Comparison of ENCODE assay signal across 8 mouse cellular contexts in the genomic region with DNA sequence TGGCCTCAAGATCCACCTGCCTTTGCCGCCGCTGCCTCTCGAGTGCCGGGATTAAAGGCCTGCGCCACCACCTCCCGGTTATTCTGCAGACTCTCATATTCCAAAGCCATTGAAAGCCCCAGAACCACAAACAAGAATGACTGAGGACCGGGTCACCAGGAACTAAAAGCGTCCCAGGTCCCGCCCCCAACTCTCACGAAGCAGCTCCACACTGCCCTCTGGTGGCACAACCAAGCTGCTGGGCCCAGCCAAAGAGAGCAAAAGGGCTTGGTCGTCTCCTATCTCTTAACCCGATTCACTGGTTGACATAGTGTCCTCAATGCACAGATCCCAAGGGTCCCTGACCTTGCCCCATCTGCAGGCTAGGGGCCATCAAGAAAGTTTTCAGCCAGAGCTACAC. TPM values are rescaled to one million over a fixed set of nuclear protein-coding genes. Genes with fewer than 3 reads are reported as not detected.
DNase-seq lines count a peak whose midpoint lies in the region; ATAC-seq and TF ChIP-seq lines count a peak whose summit lies in the region.

No protein-coding gene starts in this region.

- H3K36me3 ChIP-seq in embryonic facial prominence, embryonic 15.5 days, result no peaks in the 10 kb centered on the region
- H3K36me3 ChIP-seq in heart, embryonic 12.5 days, result no peaks in the 10 kb centered on the region
- H3K36me3 ChIP-seq in kidney, embryonic 15.5 days, result no peaks in the 10 kb centered on the region
- H3K36me3 ChIP-seq in midbrain, postnatal 0 days (ENCODE audit: insufficient read depth, low read length), result no peaks in the 10 kb centered on the region
- no peaks in the 10 kb centered on the region for H3K36me3 ChIP-seq in spleen, adult 2 months (ENCODE audit: control insufficient read depth, insufficient read depth, low read length)

- H3K27ac ChIP-seq in bone marrow macrophage, adult 2 months (ENCODE audit: insufficient read depth, low read depth, low read length), result peak overlapping the region; percentile 25; the same call in 1 of the 2 replicates
- H3K27ac ChIP-seq in embryonic facial prominence, embryonic 15.5 days (replicated peaks), result no peak overlapping the region; the same call in 1 of the 2 replicates
- no peak overlapping the region for H3K27ac ChIP-seq in heart, embryonic 12.5 days (ENCODE audit: poor library complexity, severe bottlenecking)
- peak overlapping the region; percentile 4; the same call in 1 of the 2 replicates for H3K27ac ChIP-seq in kidney, embryonic 15.5 days
- no peak overlapping the region for H3K27ac ChIP-seq in midbrain, postnatal 0 days (ENCODE audit: low read depth, low read length)
- no peak overlapping the region; the same call in 1 of the 2 replicates for H3K27ac ChIP-seq in spleen, adult 2 months (ENCODE audit: insufficient read depth, low read length)

- H3K9me3 ChIP-seq in embryonic facial prominence, embryonic 15.5 days (replicated peaks), result no peaks in the 10 kb centered on the region
- H3K9me3 ChIP-seq in heart, embryonic 12.5 days (replicated peaks), result no peaks in the 10 kb centered on the region
- no peaks in the 10 kb centered on the region for H3K9me3 ChIP-seq in kidney, embryonic 15.5 days (replicated peaks)
- H3K9me3 ChIP-seq in midbrain, postnatal 0 days (ENCODE audit: low read length), result no peaks in the 10 kb centered on the region

- TF ChIP-seq POLR2A in bone marrow macrophage, adult 2 months (IDR thresholded peaks at IDR 0.05; ENCODE audit: borderline replicate concordance, low read depth, low read length), result no peak
- TF ChIP-seq POLR2A in spleen, adult 2 months (IDR thresholded peaks at IDR 0.05; ENCODE audit: low read depth, low read length), result no peak

- peak overlapping the region; percentile 54 for H3K4me2 ChIP-seq in embryonic facial prominence, embryonic 15.5 days (replicated peaks)
- H3K4me2 ChIP-seq in heart, embryonic 12.5 days, result peak overlapping the region; percentile 71
- peak overlapping the region; percentile 64 for H3K4me2 ChIP-seq in kidney, embryonic 15.5 days
- H3K4me2 ChIP-seq in midbrain, postnatal 0 days (ENCODE audit: low read depth, low read length, poor library complexity, severe bottlenecking), result peak overlapping the region; percentile 43

- 2% methylated on average over 12 of the region's 12 CpGs for WGBS in embryonic facial prominence, embryonic 15.5 days
- under 1% methylated on average over 12 of the region's 12 CpGs for WGBS in heart, embryonic 12.5 days
- WGBS in kidney, embryonic 15.5 days, result 1% methylated on average over 12 of the region's 12 CpGs
- 2% methylated on average over 12 of the region's 12 CpGs for WGBS in midbrain, postnatal 0 days
- WGBS in spleen, adult 2 months, result 1% methylated on average over 12 of the region's 12 CpGs

- peaks cover 47% of the 10 kb centered on the region for H3K27me3 ChIP-seq in embryonic facial prominence, embryonic 15.5 days
- peaks cover 51% of the 10 kb centered on the region for H3K27me3 ChIP-seq in heart, embryonic 12.5 days (replicated peaks)
- H3K27me3 ChIP-seq in kidney, embryonic 15.5 days, result peaks cover 52% of the 10 kb centered on the region
- H3K27me3 ChIP-seq in midbrain, postnatal 0 days (ENCODE audit: insufficient read depth, low read length), result peaks cover 25% of the 10 kb centered on the region
- peaks cover 17% of the 10 kb centered on the region for H3K27me3 ChIP-seq in spleen, adult 2 months (ENCODE audit: control insufficient read depth, insufficient read depth, low read length)

- H3K4me1 ChIP-seq in bone marrow macrophage, adult 2 months (ENCODE audit: control insufficient read depth, insufficient read depth, low read length), result peaks cover 8% of the 10 kb centered on the region
- H3K4me1 ChIP-seq in embryonic facial prominence, embryonic 15.5 days, result peaks cover 34% of the 10 kb centered on the region
- peaks cover 43% of the 10 kb centered on the region for H3K4me1 ChIP-seq in heart, embryonic 12.5 days (replicated peaks)
- H3K4me1 ChIP-seq in kidney, embryonic 15.5 days, result peaks cover 45% of the 10 kb centered on the region
- H3K4me1 ChIP-seq in midbrain, postnatal 0 days (ENCODE audit: insufficient read depth, low read length), result 0 out of 2 replicates have a peak, but pooled peaks cover 4% of the 10 kb centered on the region
- peaks cover 5% of the 10 kb centered on the region for H3K4me1 ChIP-seq in spleen, adult 2 months (ENCODE audit: control insufficient read depth, insufficient read depth, insufficient read length)

- DNase-seq in A20 (ENCODE audit: low read depth, low spot score) (peak; percentile 88), liver (peak; percentile 86)
- peak; percentile 77 for DNase-seq in midbrain, postnatal 0 days (ENCODE audit: low spot score)
- peak; percentile 65 to 82 for DNase-seq in spleen, adult 2 months (ENCODE audit: low read depth in 1 of 2, low spot score in 2 of 2)

- TF ChIP-seq CTCF in bone marrow macrophage, adult 2 months (IDR thresholded peaks at IDR 0.05; ENCODE audit: low read depth, low read length), result peak; percentile 72
- peak; percentile 88 for TF ChIP-seq CTCF in midbrain, postnatal 0 days (IDR thresholded peaks at IDR 0.05)
- TF ChIP-seq CTCF in spleen, adult 2 months (IDR thresholded peaks at IDR 0.05; ENCODE audit: extremely low read depth, insufficient read depth, insufficient read length, insufficient replicate concordance), result peak; percentile 95

- peak overlapping the region; percentile 1; the same call in 1 of the 2 replicates for H3K9ac ChIP-seq in embryonic facial prominence, embryonic 15.5 days
- peak overlapping the region; percentile 49 for H3K9ac ChIP-seq in heart, embryonic 12.5 days
- H3K9ac ChIP-seq in kidney, embryonic 15.5 days, result no peak overlapping the region
- H3K9ac ChIP-seq in midbrain, postnatal 0 days (replicated peaks; ENCODE audit: low read length, poor library complexity, severe bottlenecking), result peak overlapping the region; percentile 24; the same call in 1 of the 2 replicates

- ATAC-seq in embryonic facial prominence, embryonic 15.5 days (ENCODE audit: insufficient number of reproducible peaks, low FRiP score, low TSS enrichment, low read depth), result no peak
- ATAC-seq in heart, embryonic 12.5 days (ENCODE audit: insufficient number of reproducible peaks, low FRiP score), result no peak
- peak; percentile 19; the same call in 1 of the 2 replicates for ATAC-seq in kidney, embryonic 15.5 days (replicated peaks; ENCODE audit: low FRiP score)
- no peak for ATAC-seq in midbrain, postnatal 0 days (ENCODE audit: low FRiP score)

- H3K4me3 ChIP-seq in bone marrow macrophage, adult 2 months (ENCODE audit: insufficient read depth, low read length), result peak overlapping the region; percentile 47
- peak overlapping the region; percentile 30 for H3K4me3 ChIP-seq in embryonic facial prominence, embryonic 15.5 days (replicated peaks)
- peak overlapping the region; percentile 38 for H3K4me3 ChIP-seq in heart, embryonic 12.5 days
- peak overlapping the region; percentile 38 for H3K4me3 ChIP-seq in kidney, embryonic 15.5 days (replicated peaks)
- peak overlapping the region; percentile 25; the same call in 1 of the 2 replicates for H3K4me3 ChIP-seq in midbrain, postnatal 0 days (ENCODE audit: low read depth, low read length)
- peak overlapping the region; percentile 49 for H3K4me3 ChIP-seq in spleen, adult 2 months (ENCODE audit: extremely low read depth, insufficient read depth, insufficient read length)

RNA-seq across cellular contexts. Expression of a gene that starts 3.9 kb away (rescaled TPM):
- 1.0 TPM in 1 of 2 replicates, not detected in the other for polyA plus RNA-seq in bone marrow macrophage, adult 2 months (2012; ENCODE audit: insufficient read depth, insufficient read length, missing spikeins)
- polyA plus RNA-seq in embryonic facial prominence, embryonic 15.5 days (2015; fragmentation: Nextera tagmentation; extraction: Ambion mirVana), result 8.0 and 9.1 TPM in 2 replicates
- 1.2 TPM in 2 replicates for polyA plus RNA-seq in heart, embryonic 12.5 days (2016; fragmentation: Nextera tagmentation; extraction: Ambion mirVana)
- 0.64 and 1.0 TPM in 2 replicates for polyA plus RNA-seq in kidney, embryonic 15.5 days (2015; fragmentation: Nextera tagmentation; extraction: Ambion mirVana)
- total RNA-seq in midbrain, postnatal 0 days (2014; rRNA removed), result 45.2 and 52.2 TPM in 2 replicates
- 15.2 and 17.5 TPM in 2 replicates for polyA plus RNA-seq in midbrain, postnatal 0 days (2015; fragmentation: Nextera tagmentation; extraction: Ambion mirVana)
- polyA plus RNA-seq in spleen, adult 2 months (2012; rRNA removed), result 0.49 and 0.99 TPM in 2 replicates

RNA-seq across cellular contexts. Expression of a gene that starts 14.5 kb away (rescaled TPM):
- not detected in 2 replicates for polyA plus RNA-seq in bone marrow macrophage, adult 2 months (2012; ENCODE audit: insufficient read depth, insufficient read length, missing spikeins)
- polyA plus RNA-seq in embryonic facial prominence, embryonic 15.5 days (2015; fragmentation: Nextera tagmentation; extraction: Ambion mirVana), result 9.7 and 11.2 TPM in 2 replicates
- polyA plus RNA-seq in heart, embryonic 12.5 days (2016; fragmentation: Nextera tagmentation; extraction: Ambion mirVana), result 0.88 and 1.3 TPM in 2 replicates
- polyA plus RNA-seq in kidney, embryonic 15.5 days (2015; fragmentation: Nextera tagmentation; extraction: Ambion mirVana), result 1.2 and 1.3 TPM in 2 replicates
- total RNA-seq in midbrain, postnatal 0 days (2014; rRNA removed), result 0.77 and 1.2 TPM in 2 replicates
- polyA plus RNA-seq in midbrain, postnatal 0 days (2015; fragmentation: Nextera tagmentation; extraction: Ambion mirVana), result 0.27 and 0.49 TPM in 2 replicates
- 0.30 and 0.31 TPM in 2 replicates for polyA plus RNA-seq in spleen, adult 2 months (2012; rRNA removed)

RNA-seq across cellular contexts. Expression of a gene that starts 24.3 kb away (rescaled TPM):
- not detected in 2 replicates for polyA plus RNA-seq in bone marrow macrophage, adult 2 months (2012; ENCODE audit: insufficient read depth, insufficient read length, missing spikeins)
- polyA plus RNA-seq in embryonic facial prominence, embryonic 15.5 days (2015; fragmentation: Nextera tagmentation; extraction: Ambion mirVana), result 25.4 and 30.2 TPM in 2 replicates
- 0.42 and 0.78 TPM in 2 replicates for polyA plus RNA-seq in heart, embryonic 12.5 days (2016; fragmentation: Nextera tagmentation; extraction: Ambion mirVana)
- polyA plus RNA-seq in kidney, embryonic 15.5 days (2015; fragmentation: Nextera tagmentation; extraction: Ambion mirVana), result 22.0 and 22.4 TPM in 2 replicates
- total RNA-seq in midbrain, postnatal 0 days (2014; rRNA removed), result 0.47 and 2.0 TPM in 2 replicates
- 0.77 and 1.2 TPM in 2 replicates for polyA plus RNA-seq in midbrain, postnatal 0 days (2015; fragmentation: Nextera tagmentation; extraction: Ambion mirVana)
- polyA plus RNA-seq in spleen, adult 2 months (2012; rRNA removed), result 0.65 and 0.76 TPM in 2 replicates

RNA-seq across cellular contexts. Expression of a gene that starts 51.4 kb away (rescaled TPM):
- polyA plus RNA-seq in bone marrow macrophage, adult 2 months (2012; ENCODE audit: insufficient read depth, insufficient read length, missing spikeins), result 107 and 110 TPM in 2 replicates
- polyA plus RNA-seq in embryonic facial prominence, embryonic 15.5 days (2015; fragmentation: Nextera tagmentation; extraction: Ambion mirVana), result 314 and 355 TPM in 2 replicates
- polyA plus RNA-seq in heart, embryonic 12.5 days (2016; fragmentation: Nextera tagmentation; extraction: Ambion mirVana), result 261 and 273 TPM in 2 replicates
- polyA plus RNA-seq in kidney, embryonic 15.5 days (2015; fragmentation: Nextera tagmentation; extraction: Ambion mirVana), result 334 and 359 TPM in 2 replicates
- 94.8 and 109 TPM in 2 replicates for total RNA-seq in midbrain, postnatal 0 days (2014; rRNA removed)
- polyA plus RNA-seq in midbrain, postnatal 0 days (2015; fragmentation: Nextera tagmentation; extraction: Ambion mirVana), result 227 and 262 TPM in 2 replicates
- 28.6 and 28.7 TPM in 2 replicates for polyA plus RNA-seq in spleen, adult 2 months (2012; rRNA removed)

RNA-seq across cellular contexts. Expression of a gene that starts 58.7 kb away (rescaled TPM):
- not detected in 2 replicates for polyA plus RNA-seq in bone marrow macrophage, adult 2 months (2012; ENCODE audit: insufficient read depth, insufficient read length, missing spikeins)
- polyA plus RNA-seq in embryonic facial prominence, embryonic 15.5 days (2015; fragmentation: Nextera tagmentation; extraction: Ambion mirVana), result 0.15 TPM in 1 of 2 replicates, not detected in the other
- polyA plus RNA-seq in heart, embryonic 12.5 days (2016; fragmentation: Nextera tagmentation; extraction: Ambion mirVana), result 9.9 and 10.5 TPM in 2 replicates
- polyA plus RNA-seq in kidney, embryonic 15.5 days (2015; fragmentation: Nextera tagmentation; extraction: Ambion mirVana), result 0.44 and 0.64 TPM in 2 replicates
- total RNA-seq in midbrain, postnatal 0 days (2014; rRNA removed), result not detected in 2 replicates
- polyA plus RNA-seq in midbrain, postnatal 0 days (2015; fragmentation: Nextera tagmentation; extraction: Ambion mirVana), result not detected in 2 replicates
- 3.2 and 4.0 TPM in 2 replicates for polyA plus RNA-seq in spleen, adult 2 months (2012; rRNA removed)

Comparison
In these comparisons a context has a peak if more than half of its experiments do, and no peak if none do; other contexts are left out.
1. H3K27ac ChIP-seq: peak in bone marrow macrophage, adult 2 months (single experiment) and kidney, embryonic 15.5 days (single experiment); none in embryonic facial prominence, embryonic 15.5 days (single experiment), heart, embryonic 12.5 days (single experiment), midbrain, postnatal 0 days (single experiment) and spleen, adult 2 months (single experiment).
2. RNA of a gene that starts 24.3 kb away (polyA plus RNA-seq): 25.4 to 30.2 TPM in embryonic facial prominence, embryonic 15.5 days and 22.0 to 22.4 TPM in kidney, embryonic 15.5 days; 0.77 to 1.2 TPM in midbrain, postnatal 0 days, 0.65 to 0.76 TPM in spleen, adult 2 months, 0.42 to 0.78 TPM in heart, embryonic 12.5 days and not detected in bone marrow macrophage, adult 2 months; every median in the first group is over 10 times any median in the second.
3. Peak in every context shown above with its lines, with median percentiles within 50 percentile points of each other: DNase-seq, H3K4me3 ChIP-seq, CTCF ChIP-seq and H3K4me2 ChIP-seq.